9 mouse cellular contexts compared by ENCODE assay signal in the genomic region with DNA sequence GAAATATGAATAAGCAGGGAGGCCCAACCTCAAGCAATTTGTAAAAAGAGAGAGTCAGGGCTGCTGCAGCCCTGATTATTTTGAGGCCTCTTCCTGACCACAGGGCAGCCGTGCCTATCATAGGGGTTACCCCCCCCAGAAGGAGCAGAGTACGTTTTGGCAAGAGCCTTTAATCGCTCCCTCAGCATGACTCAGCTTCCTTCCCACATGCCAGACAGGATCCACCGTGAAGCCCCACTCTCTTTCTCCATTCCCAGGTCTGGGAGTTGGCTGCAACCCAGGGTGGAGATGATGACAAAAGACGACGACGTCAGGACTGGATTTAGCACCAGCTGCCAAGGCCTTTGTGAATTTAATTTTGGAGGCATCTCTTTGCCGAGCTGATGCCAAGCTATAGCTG.
DNase-seq lines count a peak whose midpoint lies in the region; ATAC-seq lines count a peak whose summit lies in the region.
"Had no signal": no experiment of that assay in that cellular context is flagged by ENCODE, and none has a peak within 500 bp of the region (broad histone marks: within the 10 kb centered on the region; RNA-seq: fewer than 3 reads in every experiment).

No protein-coding gene starts in this region.

- intact Hi-C loops in left cerebral cortex, postnatal 4 days (cut with DNase I), result no loop called here

- 7% methylated on average over 8 of the region's 8 CpGs for WGBS in forebrain, embryonic 15.5 days
- 28% methylated on average over 8 of the region's 8 CpGs for WGBS in forebrain, embryonic 12.5 days
- WGBS in neural tube, embryonic 13.5 days, result 16% methylated on average over 8 of the region's 8 CpGs
- 11% methylated on average over 8 of the region's 8 CpGs for WGBS in heart, embryonic 15.5 days

- H3K27ac ChIP-seq in forebrain, embryonic 15.5 days (replicated peaks), result peak overlapping the region; percentile 41
- no peak overlapping the region for H3K27ac ChIP-seq in forebrain, embryonic 12.5 days
- H3K27ac ChIP-seq in neural tube, embryonic 13.5 days (replicated peaks), result peak overlapping the region; percentile 42; the same call in 1 of the 2 replicates
- no peak overlapping the region for H3K27ac ChIP-seq in heart, embryonic 15.5 days
- H3K27ac ChIP-seq: neural tube, embryonic 12.5 days had no signal

- no peak overlapping the region for H3K4me2 ChIP-seq in forebrain, embryonic 15.5 days (replicated peaks)
- H3K4me2 ChIP-seq in forebrain, embryonic 12.5 days, result no peak overlapping the region
- H3K4me2 ChIP-seq in neural tube, embryonic 13.5 days, result no peak overlapping the region
- no peak overlapping the region for H3K4me2 ChIP-seq in heart, embryonic 15.5 days
- H3K4me2 ChIP-seq: neural tube, embryonic 12.5 days had no signal

- peaks cover 29% of the 10 kb centered on the region for H3K4me1 ChIP-seq in forebrain, embryonic 15.5 days
- H3K4me1 ChIP-seq in forebrain, embryonic 12.5 days, result peaks cover 26% of the 10 kb centered on the region
- peaks cover 23% of the 10 kb centered on the region for H3K4me1 ChIP-seq in neural tube, embryonic 13.5 days (replicated peaks)
- peaks cover 8% of the 10 kb centered on the region for H3K4me1 ChIP-seq in heart, embryonic 15.5 days (replicated peaks)

- no peak; the same call in 1 of the 2 replicates for ATAC-seq in forebrain, embryonic 15.5 days (replicated peaks)
- no peak for ATAC-seq in forebrain, embryonic 12.5 days (ENCODE audit: low FRiP score)
- no peak for ATAC-seq in neural tube, embryonic 13.5 days (ENCODE audit: low read depth)
- 0 out of 2 replicates have a peak, but pooled peaks have one; percentile 53 for ATAC-seq in heart, embryonic 15.5 days (replicated peaks; ENCODE audit: insufficient number of reproducible peaks, insufficient read depth, low FRiP score, low read depth)
- no peak for ATAC-seq in erythroblast, adult 5-6 weeks (replicated peaks; ENCODE audit: low FRiP score, poor library complexity, severe bottlenecking)

- no peaks in the 10 kb centered on the region for H3K36me3 ChIP-seq in forebrain, embryonic 15.5 days
- H3K36me3 ChIP-seq in forebrain, embryonic 12.5 days (replicated peaks), result no peaks in the 10 kb centered on the region
- no peaks in the 10 kb centered on the region for H3K36me3 ChIP-seq in neural tube, embryonic 13.5 days
- no peaks in the 10 kb centered on the region for H3K36me3 ChIP-seq in heart, embryonic 15.5 days
- H3K36me3 ChIP-seq: neural tube, embryonic 12.5 days had no signal

- H3K4me3 ChIP-seq in forebrain, embryonic 15.5 days, result no peak overlapping the region
- H3K4me3 ChIP-seq in forebrain, embryonic 12.5 days (replicated peaks), result no peak overlapping the region
- no peak overlapping the region for H3K4me3 ChIP-seq in neural tube, embryonic 13.5 days
- no peak overlapping the region for H3K4me3 ChIP-seq in heart, embryonic 15.5 days
- H3K4me3 ChIP-seq: neural tube, embryonic 12.5 days had no signal

- H3K9me3 ChIP-seq in forebrain, embryonic 15.5 days, result no peaks in the 10 kb centered on the region
- H3K9me3 ChIP-seq in forebrain, embryonic 12.5 days, result no peaks in the 10 kb centered on the region
- H3K9me3 ChIP-seq in neural tube, embryonic 13.5 days, result no peaks in the 10 kb centered on the region
- no peaks in the 10 kb centered on the region for H3K9me3 ChIP-seq in heart, embryonic 15.5 days (replicated peaks)
- H3K9me3 ChIP-seq: neural tube, embryonic 12.5 days had no signal

- H3K9ac ChIP-seq in forebrain, embryonic 15.5 days (replicated peaks), result no peak overlapping the region
- no peak overlapping the region for H3K9ac ChIP-seq in forebrain, embryonic 12.5 days
- no peak overlapping the region for H3K9ac ChIP-seq in neural tube, embryonic 13.5 days
- H3K9ac ChIP-seq in heart, embryonic 15.5 days, result no peak overlapping the region
- H3K9ac ChIP-seq: neural tube, embryonic 12.5 days had no signal

- no peak for DNase-seq in neural tube, embryonic 10.5 days (ENCODE audit: extremely low spot score, low spot score)
- DNase-seq in left cerebral cortex, postnatal 4 days, result peak; percentile 79
- DNase-seq in urinary bladder, postnatal 10 days (ENCODE audit: low spot score), result no peak

- H3K27me3 ChIP-seq in forebrain, embryonic 15.5 days, result no peaks in the 10 kb centered on the region
- no peaks in the 10 kb centered on the region; the same call in 1 of the 2 replicates for H3K27me3 ChIP-seq in forebrain, embryonic 12.5 days
- no peaks in the 10 kb centered on the region for H3K27me3 ChIP-seq in neural tube, embryonic 13.5 days
- no peaks in the 10 kb centered on the region for H3K27me3 ChIP-seq in heart, embryonic 15.5 days
- H3K27me3 ChIP-seq: neural tube, embryonic 12.5 days had no signal

Comparison
In these comparisons a context has a peak if more than half of its experiments do, and no peak if none do; other contexts are left out.
1. H3K27ac ChIP-seq: peak in forebrain, embryonic 15.5 days (single experiment) and neural tube, embryonic 13.5 days (single experiment); none in forebrain, embryonic 12.5 days (single experiment) and heart, embryonic 15.5 days (single experiment).